Mouse (Mus musculus) ES-Bruce4 (cell line): ENCODE measurements around the gene Eno4.
A peak's percentile ranks its signal among the peaks of the same experiment; 100 is the strongest.

Experiments used
- CTCF ChIP-seq: IDR thresholded peaks from one replicate; pipeline ENCODE4 v1.8.1; 2011; ENCODE audit warnings: low read depth, low read length
- EP300 ChIP-seq: IDR thresholded peaks from 2 replicates; pipeline ENCODE4 v1.6.1; 2011; ENCODE audit warnings: low read depth, low read length; ENCODE audit not compliant: insufficient read depth

DNA sequence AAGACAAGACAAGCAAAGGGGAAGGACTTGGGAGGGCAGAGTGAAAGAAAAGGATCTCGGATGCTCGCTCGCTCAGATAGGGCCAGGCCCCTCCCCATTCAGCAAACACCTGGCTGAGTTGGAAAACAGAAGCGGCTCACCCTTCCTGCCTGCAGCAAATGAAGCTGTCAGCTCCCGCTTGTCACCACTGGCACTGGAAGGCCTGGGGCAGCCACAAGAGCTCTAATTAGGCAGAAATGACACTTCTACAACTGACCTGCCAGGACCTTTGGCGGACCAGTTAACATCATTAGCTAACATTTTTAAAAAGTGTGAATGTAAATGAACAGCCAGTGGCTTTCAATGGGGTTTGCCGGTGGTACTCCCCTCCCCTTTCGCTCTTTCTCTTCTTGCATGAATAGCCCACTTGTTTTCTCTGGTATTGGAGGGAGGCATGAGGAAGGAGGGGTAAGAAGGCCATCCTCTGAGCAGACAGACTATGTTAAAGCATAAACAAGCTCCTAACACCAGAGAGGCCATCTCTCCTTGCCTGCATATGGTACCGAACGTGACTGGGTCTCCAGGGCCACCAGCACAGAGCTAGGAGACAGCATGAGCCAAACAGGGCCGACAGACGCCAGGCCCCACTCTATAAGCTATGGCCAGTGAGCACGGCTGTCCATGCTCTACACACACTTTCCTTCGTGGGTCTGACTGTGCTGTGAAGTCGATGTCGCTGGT, 12.0 kb upstream of the Eno4 start:
- TF ChIP-seq CTCF (no peak), EP300 (peak; percentile 45; the same call in 1 of the 2 replicates)
